Mouse (Mus musculus): ENCODE results near the gene Psme1. TPM values are rescaled to one million over a fixed set of nuclear protein-coding genes. Genes with fewer than 3 reads are reported as not detected.

The Psme1 gene
- total and polyA plus RNA-seq, 3 experiments = 85.9 to 205 TPM; not detected in 1

- Histone ChIP-seq H3K4me3 (ENCODE audit: control insufficient read depth in 1 of 2, insufficient read depth in 1 of 2, low read depth in 2 of 2, low read length in 2 of 2) (no peak overlapping the region), H3K9me3 (replicated peaks; ENCODE audit: insufficient read depth, low read length) (no peaks in the 10 kb centered on the region), H3K9ac (ENCODE audit: control insufficient read depth, low read depth, low read length, poor library complexity, severe bottlenecking) (no peak overlapping the region), H3K27ac (ENCODE audit: control insufficient read depth, low read depth, low read length) (no peak overlapping the region), H3K36me3 (ENCODE audit: control insufficient read depth in 1 of 2, insufficient read depth in 2 of 2, low read length in 2 of 2) (peaks cover 13 to 22% of the 10 kb centered on the region in 2 experiments), H3K4me1 (ENCODE audit: control insufficient read depth in 1 of 2, insufficient read depth in 2 of 2, low read length in 2 of 2) (peaks cover 0 to 12% of the 10 kb centered on the region in 2 experiments; a peak in 2 of 4 replicates), H3K79me2 (ENCODE audit: control insufficient read depth, insufficient read depth, low read length, poor library complexity) (no peaks in the 10 kb centered on the region), H3K27me3 (ENCODE audit: control insufficient read depth in 1 of 2, insufficient read depth in 2 of 2, low read length in 2 of 2) (no peaks in the 10 kb centered on the region)
- TF ChIP-seq EP300 (IDR thresholded peaks at IDR 0.05; ENCODE audit: low read depth in 1 of 2, low read length in 2 of 2) (no peak), BHLHE40 (IDR thresholded peaks at IDR 0.05; ENCODE audit: borderline replicate concordance, low read depth, low read length) (no peak), GABPA (IDR thresholded peaks at IDR 0.05; ENCODE audit: low read depth, low read length) (no peak), USF2 (IDR thresholded peaks at IDR 0.05; ENCODE audit: borderline replicate concordance in 1 of 2, insufficient read depth in 1 of 2, low read depth in 1 of 2, low read length in 2 of 2) (no peak), MAX (IDR thresholded peaks at IDR 0.05; ENCODE audit: low read length) (no peak), SIN3A (IDR thresholded peaks at IDR 0.05; ENCODE audit: low read length) (no peak), SMC3 (IDR thresholded peaks at IDR 0.05; ENCODE audit: low read depth, low read length) (no peak), E2F4 (IDR thresholded peaks at IDR 0.05; ENCODE audit: borderline replicate concordance, low read depth, low read length) (no peak), CHD2 (IDR thresholded peaks at IDR 0.05; ENCODE audit: low read length) (no peak), ZKSCAN1 (IDR thresholded peaks at IDR 0.05; ENCODE audit: low read depth, low read length) (no peak), HCFC1 (IDR thresholded peaks at IDR 0.05; ENCODE audit: low read depth, low read length) (no peak), RCOR1 (IDR thresholded peaks at IDR 0.05; ENCODE audit: low read depth, low read length) (no peak), CHD1 (IDR thresholded peaks at IDR 0.05; ENCODE audit: low read depth, low read length) (no peak), POLR2AphosphoS5 (IDR thresholded peaks at IDR 0.05; ENCODE audit: borderline replicate concordance, low read depth, low read length) (no peak), NELFE (IDR thresholded peaks at IDR 0.05; ENCODE audit: low read depth, low read length) (no peak)
- no peak for DNase-seq (ENCODE audit: low read depth, low spot score)
These were observed 26.6 kb upstream of the Psme1 start for GRCm38 (mm10) chr14:55551347-55551746.

DNA sequence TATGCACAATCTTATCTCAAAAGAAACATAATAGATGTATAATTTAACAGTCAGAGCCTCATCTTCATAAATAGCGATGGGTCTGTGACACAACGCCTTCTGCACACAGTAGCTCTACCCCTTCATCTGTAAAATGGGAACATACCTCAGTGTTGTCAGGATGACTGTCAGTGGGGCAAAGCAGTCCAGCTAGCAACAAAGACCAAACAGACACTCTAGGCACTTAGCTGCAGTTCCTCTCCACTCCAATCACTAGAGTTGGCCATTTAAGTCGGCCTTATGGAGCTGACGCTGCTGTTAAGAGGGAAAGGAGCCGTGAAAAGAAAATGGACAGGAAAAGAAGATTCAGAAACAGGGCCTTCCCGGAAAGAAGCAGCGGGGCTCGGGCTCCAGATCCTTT lies 26.1 kb upstream of the Psme1 start:
- Histone ChIP-seq H3K4me1 (ENCODE audit: control insufficient read depth in 1 of 2, insufficient read depth in 2 of 2, low read length in 2 of 2) (peaks cover 0 to 17% of the 10 kb centered on the region in 2 experiments; a peak in 3 of 4 replicates), H3K27ac (ENCODE audit: control insufficient read depth, low read depth, low read length) (no peak overlapping the region), H3K27me3 (ENCODE audit: control insufficient read depth in 1 of 2, insufficient read depth in 2 of 2, low read length in 2 of 2) (no peaks in the 10 kb centered on the region), H3K4me3 (ENCODE audit: control insufficient read depth in 1 of 2, insufficient read depth in 1 of 2, low read depth in 2 of 2, low read length in 2 of 2) (no peak overlapping the region), H3K36me3 (ENCODE audit: control insufficient read depth in 1 of 2, insufficient read depth in 2 of 2, low read length in 2 of 2) (peaks cover 17 to 20% of the 10 kb centered on the region in 2 experiments), H3K9me3 (replicated peaks; ENCODE audit: insufficient read depth, low read length) (no peaks in the 10 kb centered on the region), H3K9ac (ENCODE audit: control insufficient read depth, low read depth, low read length, poor library complexity, severe bottlenecking) (no peak overlapping the region), H3K79me2 (ENCODE audit: control insufficient read depth, insufficient read depth, low read length, poor library complexity) (no peaks in the 10 kb centered on the region)
- TF ChIP-seq ZMIZ1 (IDR thresholded peaks at IDR 0.05; ENCODE audit: low read depth, low read length) (no peak), MAX (IDR thresholded peaks at IDR 0.05; ENCODE audit: low read length) (no peak), SIN3A (IDR thresholded peaks at IDR 0.05; ENCODE audit: low read length) (no peak), EP300 (IDR thresholded peaks at IDR 0.05; ENCODE audit: low read depth in 1 of 2, low read length in 2 of 2) (no peak), ZKSCAN1 (IDR thresholded peaks at IDR 0.05; ENCODE audit: low read depth, low read length) (no peak), CHD2 (IDR thresholded peaks at IDR 0.05; ENCODE audit: low read length) (no peak), USF2 (IDR thresholded peaks at IDR 0.05; ENCODE audit: borderline replicate concordance in 1 of 2, insufficient read depth in 1 of 2, low read depth in 1 of 2, low read length in 2 of 2) (no peak), POLR2AphosphoS2 (IDR thresholded peaks at IDR 0.05; ENCODE audit: low read length) (peak; percentile 21; the same call in 1 of the 2 replicates), CHD1 (IDR thresholded peaks at IDR 0.05; ENCODE audit: low read depth, low read length) (no peak)
- DNase-seq (ENCODE audit: low read depth, low spot score) = no peak
